Mouse (Mus musculus) small intestine, adult 2 months (tissue): ENCODE data around the gene Slc25a5.

Experiments
- CTCF ChIP-seq: fragments of 200-500 bp; IDR thresholded peaks from 2 replicates; pipeline ENCODE4 v1.5.1; 2012; ENCODE audit warnings: low read depth, mild to moderate bottlenecking, control low read depth, inconsistent platforms, low read length, moderate library complexity, mixed read lengths; ENCODE audit not compliant: insufficient replicate concordance, insufficient read length; ENCODE audit errors: extremely low read depth
- POLR2A ChIP-seq: fragments of 200-500 bp; IDR thresholded peaks from 2 replicates; pipeline ENCODE4 v1.6.1; 2012; ENCODE audit warnings: low read depth, mild to moderate bottlenecking, control low read depth, inconsistent platforms, low read length, moderate library complexity

- no peak for TF ChIP-seq CTCF
- no peak for TF ChIP-seq POLR2A
Measured at GRCm38 (mm10) chrX:36816368-36816899, 21.0 kb downstream of the Slc25a5 start.
